Mouse (Mus musculus) embryonic fibroblast, embryonic 13.5 days (primary cell): ENCODE data around the gene Tmtc2.

Source experiments
- CTCF ChIP-seq: IDR thresholded peaks from 2 replicates; pipeline ENCODE4 v1.5.1; 2011; ENCODE audit warnings: mild to moderate bottlenecking, control low read depth, low read length, moderate library complexity, borderline replicate concordance; ENCODE audit not compliant: insufficient read depth
- POLR2A ChIP-seq: IDR thresholded peaks from 2 replicates; pipeline ENCODE4 v1.6.1; 2011; ENCODE audit warnings: low read depth, mild to moderate bottlenecking, control low read depth, low read length, moderate library complexity

DNA sequence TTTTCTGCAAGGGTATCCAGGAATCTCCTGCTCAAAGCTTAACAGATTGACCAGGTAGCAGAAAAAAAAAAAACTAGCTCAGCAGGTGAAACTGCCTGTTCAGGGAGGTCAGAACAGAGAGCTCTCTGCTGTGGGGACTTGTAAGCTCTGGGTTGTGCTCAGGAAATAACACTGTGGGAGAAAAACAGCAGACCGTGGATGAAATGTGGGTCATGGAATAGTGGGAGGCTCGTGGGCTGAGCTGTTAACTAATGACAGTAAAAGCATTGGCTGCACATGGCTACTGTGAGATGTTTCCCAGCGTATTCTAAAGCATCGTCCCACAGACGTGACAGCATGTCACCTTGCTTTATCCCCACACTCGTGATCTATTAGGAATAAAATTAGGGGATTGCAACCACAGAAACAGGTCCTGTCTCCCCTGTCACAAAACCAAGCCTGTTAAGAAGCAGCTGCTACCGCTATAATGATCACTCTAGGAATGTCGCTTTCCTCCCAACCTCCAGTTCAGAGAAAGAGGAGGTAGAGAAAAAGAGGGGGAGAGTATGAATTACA is 4.1 kb upstream of the Tmtc2 start:
- no peak for TF ChIP-seq CTCF
- no peak for TF ChIP-seq POLR2A
